Mouse (Mus musculus) ZHBTc4 (cell line): ENCODE measurements around the gene Rab10.

Experiments
- DNase-seq: peaks from one replicate; pipeline ENCODE4 v3.0.0-alpha.2; 2011; ENCODE audit warnings: low read depth, low spot score

Gene Rab10

DNA sequence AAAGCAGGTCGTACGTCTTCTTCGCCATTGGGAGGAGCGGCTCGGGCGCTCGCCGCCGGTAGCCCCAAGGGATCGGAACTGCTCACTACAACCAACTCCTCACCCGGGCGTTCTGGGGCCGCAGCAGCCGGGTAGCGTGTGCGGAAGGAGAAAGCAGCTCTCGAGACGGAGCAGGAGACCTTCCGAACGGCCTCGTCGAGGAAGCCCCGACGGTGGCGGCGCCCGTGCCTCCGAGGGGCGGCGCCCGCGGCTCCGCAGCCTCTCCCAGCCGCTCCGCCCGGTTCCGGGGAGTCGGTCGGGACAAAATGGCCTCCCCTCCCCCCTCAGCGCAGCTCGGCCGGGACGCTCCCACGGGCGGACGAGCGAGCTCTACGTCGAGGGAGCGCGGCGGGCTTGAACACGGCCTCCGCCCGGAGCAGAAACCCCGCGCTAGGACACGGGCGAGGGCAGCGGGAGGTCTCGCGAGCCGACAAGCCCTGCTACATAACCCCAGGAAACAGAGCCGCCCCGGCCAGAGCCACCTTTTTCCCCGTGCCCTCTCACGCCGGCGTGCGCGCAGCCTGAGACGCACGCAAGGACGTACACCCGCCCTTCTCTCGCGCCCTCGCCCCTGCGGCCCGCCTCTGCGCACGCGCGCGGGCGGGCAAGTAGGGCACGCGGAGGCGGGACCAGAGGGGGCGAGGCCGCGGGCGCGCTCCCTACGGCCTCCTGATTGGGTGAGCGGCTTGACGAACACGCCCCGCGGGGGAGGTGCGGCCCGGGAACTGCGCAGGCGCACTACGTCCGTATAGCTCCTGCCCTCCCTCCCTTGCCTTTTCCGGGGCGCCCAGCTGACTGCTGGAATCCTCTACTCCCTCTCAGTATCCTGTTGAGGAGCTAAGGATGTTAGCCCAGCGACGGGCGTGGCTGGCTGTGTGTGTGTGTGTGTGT, at the start of gene Rab10:
Rab10 (minus strand) TSS at position 579 of the 930 bp plus-strand sequence.
- DNase-seq: peak; percentile 99

DNA sequence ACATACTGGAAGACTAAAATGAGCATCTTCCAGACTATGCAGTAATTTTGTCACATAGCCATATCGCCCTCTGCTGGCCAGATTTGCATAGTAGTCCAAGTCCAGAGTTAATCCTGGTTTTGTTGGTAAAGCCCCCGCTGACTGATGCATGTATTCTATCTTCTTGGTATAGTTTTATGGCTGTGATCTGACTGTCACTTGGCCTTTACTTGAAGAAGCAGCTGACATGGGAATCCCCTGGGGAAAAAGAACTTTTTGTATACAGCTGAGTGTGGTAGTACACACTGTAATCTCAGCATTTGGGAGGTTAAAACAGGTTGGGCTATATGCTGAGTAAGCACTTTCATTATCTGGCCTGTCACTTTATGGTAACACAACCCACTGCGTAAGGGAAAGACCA, 49.5 kb upstream of the Rab10 start:
- peak; percentile 72 for DNase-seq

DNA sequence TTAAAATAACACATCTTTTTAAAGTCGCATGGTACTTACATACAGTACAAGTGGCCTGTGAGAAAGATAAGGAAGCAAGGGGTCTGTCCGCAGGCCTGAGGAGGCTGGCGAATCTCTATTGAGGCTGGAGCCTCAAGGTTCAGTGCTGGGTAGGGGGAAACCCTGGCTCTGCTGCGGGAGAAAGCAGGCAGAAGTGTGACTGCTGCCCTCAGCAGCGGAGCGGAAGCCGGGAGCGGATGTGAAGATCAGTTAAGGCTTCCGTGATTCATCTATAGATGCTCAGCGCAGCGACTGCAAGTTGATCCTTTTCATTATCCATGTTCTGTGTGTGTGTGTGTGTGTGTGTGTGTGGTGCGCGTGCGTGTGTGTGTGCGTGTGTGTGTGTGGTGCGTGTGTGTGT, 47.1 kb upstream of the Rab10 start:
- DNase-seq: peak; percentile 61

DNA sequence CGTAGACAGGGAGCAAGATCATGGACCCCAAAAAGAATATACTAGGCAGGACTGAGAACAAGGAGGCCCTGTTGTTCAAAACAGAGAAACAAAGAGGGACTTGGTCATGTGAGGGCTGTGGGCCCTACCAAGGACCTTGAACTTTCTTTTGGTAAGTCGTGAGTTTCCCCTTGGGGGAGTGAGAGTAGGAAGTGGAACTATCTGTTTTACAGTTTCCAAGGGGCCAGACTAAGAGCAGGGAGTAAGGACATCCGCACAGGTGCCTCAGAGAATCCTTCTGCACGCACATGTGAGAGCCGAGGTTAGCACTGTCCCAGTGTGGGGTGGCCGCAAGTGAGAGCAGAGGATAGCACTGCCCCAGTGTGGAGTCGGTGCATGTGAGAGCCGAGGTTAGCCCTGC, 45.3 kb upstream of the Rab10 start:
- no peak for DNase-seq

DNA sequence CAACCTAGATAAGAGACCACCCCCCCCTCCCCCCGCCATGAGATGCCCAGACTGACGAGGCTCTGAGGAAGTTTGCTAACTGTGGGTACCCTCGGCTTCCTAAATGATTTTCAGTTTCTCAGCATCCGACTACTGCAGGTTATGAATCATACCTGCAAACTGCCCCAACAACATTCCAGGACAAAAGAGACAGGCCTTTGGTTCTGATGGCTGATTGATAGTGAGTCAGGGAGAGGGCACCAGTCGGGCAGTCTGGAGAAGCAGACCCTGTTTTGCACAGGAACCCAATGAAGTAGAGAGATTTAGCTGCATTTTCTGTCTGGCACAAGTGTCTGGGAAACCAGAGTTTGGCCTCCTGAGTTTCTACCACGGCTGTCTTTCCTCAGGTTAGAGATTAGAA, 42.4 kb upstream of the Rab10 start:
- DNase-seq: no peak

DNA sequence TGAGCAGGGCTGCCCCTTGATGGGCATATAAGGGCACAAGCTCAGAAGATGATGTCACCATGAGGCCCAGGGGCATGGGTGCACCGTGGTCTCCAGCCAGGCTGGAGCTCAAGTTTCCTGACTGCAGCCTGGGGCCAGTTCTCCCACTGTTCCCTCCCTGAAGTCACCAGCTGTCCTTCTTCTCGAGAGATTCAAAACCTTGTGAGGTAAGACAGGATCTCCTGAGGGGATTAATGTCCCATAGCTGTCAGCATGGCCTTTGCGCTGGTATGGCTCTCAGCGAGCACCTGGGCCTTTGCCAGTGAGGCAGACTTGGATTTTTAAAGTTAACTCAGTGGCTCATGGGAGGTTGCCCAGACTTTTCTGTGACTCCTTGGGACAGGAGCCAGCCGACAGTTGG, 40.4 kb upstream of the Rab10 start:
- DNase-seq: no peak

DNA sequence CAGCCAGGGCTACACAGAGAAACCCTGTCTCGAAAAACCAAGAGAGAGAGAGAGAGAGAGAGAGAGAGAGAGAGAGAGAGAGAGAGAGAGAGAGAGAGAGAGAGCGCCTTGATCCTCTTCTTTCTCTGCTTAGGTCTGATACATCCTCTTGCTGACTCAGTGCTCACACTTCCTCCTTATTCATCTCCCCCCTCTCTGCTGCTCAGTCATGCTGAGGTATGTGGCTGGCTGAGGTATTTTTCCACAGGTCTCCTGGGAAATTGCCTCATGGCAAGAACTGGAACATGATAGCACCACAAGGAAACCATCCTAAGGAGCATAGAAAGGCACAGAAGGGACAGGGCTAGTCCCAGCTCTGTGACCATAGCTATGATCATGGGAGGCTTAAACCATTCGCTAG, 39.6 kb upstream of the Rab10 start:
- DNase-seq: no peak

DNA sequence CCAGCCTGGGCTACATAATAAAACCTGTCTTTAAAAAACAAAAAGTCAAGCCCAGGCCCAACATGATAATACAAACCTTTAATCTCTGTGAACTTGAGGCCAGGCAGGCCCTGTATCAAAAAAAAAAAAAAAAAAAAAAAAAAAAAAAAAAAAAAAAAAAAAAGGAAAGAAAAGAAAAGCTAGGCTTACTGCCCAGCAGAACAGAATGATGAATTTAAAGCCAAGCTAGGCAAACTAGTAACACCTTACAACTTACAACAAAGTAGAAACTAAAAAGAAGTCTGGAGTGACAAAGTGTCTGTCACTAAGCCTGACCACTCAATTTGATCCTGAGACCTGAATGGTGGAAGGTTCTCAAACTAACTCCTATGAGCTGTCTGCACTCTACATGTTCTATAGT, 37.9 kb upstream of the Rab10 start:
- DNase-seq: no peak

DNA sequence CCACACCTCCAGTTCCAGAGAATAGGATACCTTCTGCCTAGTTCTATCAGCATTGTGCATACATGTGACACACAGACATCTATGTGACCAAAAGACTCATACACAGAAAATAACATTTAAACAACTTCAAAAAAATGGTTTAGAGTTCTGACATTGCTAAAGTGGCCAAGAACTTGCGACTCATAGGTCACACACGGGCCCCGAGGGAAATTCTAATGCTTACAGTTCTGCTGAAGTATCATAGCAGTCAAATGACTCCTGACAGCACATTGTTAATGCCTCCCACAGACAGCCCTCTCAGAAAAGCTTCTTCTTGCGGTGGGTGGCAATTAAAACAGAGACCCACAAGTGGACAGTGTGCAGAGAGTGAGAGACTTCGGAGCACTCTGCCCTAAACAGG, 35.3 kb upstream of the Rab10 start:
- no peak for DNase-seq

DNA sequence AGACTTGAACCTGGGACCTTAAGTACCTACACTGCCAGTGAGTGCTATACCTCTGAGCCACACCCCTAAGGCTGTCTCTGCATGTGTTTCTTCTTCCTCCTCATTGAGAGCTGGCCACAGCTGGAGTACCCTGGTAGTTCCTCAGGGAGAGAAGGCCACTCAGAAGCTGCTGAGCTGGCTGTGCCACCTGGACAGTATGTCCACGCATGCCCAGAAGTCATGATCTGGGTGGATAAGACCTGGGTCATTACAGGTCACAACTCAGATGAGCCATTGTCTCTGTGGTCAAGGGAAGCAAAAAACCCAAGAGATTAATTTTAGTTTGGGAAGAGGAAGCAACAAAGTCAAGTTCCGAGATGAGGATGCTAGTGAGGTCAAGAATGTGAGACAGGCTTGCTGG, 34.4 kb upstream of the Rab10 start:
- DNase-seq: no peak

DNA sequence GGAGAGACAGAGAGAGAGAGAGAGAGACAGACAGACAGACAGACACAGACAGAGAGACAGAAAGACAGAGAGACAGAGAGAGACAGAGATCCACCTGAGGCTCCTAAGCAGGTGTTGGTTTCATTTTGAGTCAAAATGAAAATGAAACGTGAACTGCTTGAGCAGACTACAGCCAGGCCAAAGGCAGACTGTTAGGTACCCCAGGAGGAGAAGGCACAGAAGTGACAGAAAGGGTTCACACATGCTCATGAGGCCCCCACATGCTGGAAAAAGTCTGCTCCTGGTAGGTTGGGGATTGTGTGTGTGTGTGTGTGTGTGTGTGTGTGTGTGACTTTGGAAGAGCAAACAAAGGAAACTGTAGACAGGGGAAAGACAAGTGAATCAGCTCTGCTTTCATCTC, 29.2 kb upstream of the Rab10 start:
- no peak for DNase-seq

DNA sequence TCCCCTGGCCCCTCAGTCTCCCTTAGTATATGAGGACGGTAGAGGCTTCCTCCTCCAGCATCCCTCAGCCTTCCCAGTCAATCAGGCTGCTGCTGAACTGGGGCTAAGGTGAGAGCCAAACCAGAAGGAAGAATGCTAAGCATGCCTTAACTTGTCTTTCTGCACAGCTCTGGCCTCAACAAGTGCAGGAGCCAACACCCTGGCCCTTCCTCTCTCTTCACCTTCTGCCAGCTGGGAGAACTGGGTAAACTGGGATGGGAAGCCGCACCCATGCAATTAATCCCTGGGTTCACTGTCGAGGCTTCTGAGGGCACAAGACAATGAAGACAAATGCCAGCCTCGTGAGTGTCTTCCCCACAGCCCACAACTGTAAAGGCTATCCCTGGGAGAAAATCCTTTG, 19.9 kb upstream of the Rab10 start:
- no peak for DNase-seq

DNA sequence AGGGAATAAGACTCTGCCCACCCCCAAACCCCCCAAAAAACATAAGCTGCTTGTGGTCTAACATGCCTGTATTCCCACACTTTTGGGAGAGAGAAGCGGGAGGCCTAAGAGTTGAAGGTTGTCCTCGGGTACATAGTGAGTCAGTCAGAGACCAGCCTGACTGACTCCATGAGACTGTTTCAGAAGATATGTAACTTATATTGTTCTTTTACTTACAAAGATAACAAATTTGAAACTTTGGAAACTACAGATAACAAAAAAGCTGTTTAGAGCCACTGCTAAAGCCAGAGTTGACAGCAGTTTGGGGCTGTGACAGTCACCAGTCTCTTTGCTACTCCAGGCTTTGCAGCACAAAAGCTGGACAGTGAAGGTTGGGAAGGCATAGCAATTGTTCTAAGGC, 15.5 kb upstream of the Rab10 start:
- DNase-seq: no peak

DNA sequence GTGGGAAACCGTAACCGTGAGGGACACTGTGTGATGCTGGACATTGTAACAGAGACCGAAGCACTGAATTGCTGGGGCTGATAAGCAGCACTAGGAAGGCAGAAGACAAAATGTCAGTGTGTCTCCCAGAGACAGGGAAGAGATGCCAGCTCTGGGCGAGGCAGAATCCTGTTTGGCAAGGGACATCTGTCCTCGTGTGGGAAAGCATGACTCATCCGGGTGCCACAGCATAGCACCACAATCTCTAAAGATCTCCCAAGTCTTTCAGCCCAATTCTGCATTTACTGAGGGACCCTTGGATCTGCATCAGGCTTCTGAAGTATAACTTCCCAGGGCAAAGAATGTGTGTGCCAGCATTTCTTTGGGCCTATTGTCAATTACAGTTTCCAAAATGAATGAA, 13.5 kb upstream of the Rab10 start:
- no peak for DNase-seq

DNA sequence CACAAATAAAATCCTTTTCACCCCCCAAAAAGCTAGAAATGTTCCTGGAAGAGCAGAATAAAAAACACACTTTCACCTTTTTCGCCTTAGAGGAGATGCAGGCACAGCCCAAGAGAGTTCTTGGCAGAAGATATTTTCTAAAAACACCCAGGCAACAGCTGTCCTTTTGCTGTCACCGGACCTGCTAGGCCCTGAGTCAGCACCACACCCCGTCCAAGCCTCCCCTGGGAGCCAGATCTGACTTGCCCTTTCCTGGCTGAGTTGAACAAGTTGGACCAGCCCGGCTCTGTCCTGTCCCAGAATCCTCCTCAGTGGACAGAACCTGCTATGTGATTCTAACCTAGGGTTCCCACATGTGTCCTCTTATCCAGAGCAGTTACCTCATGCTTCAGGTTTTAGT, 9.6 kb upstream of the Rab10 start:
- DNase-seq: no peak

DNA sequence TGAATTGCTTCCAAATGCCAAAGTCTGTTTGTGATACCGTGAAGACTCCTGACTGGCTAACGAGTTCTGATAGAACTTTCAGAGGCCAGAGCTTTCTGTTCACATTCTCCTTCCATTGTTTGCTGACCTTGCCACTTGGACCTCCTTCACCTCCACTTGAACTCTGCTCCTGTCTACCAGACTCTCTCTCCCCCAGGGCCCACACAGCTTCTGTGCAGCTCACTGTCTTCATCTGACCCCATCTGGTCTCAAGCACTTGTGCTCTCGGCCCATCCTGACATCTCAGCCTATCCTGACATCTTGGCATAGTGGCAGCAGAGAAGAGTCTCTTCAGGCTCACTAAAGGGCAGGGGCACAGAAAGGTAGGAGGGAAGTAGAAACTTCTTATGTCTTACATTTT, 7.2 kb upstream of the Rab10 start:
- DNase-seq: peak; percentile 26

DNA sequence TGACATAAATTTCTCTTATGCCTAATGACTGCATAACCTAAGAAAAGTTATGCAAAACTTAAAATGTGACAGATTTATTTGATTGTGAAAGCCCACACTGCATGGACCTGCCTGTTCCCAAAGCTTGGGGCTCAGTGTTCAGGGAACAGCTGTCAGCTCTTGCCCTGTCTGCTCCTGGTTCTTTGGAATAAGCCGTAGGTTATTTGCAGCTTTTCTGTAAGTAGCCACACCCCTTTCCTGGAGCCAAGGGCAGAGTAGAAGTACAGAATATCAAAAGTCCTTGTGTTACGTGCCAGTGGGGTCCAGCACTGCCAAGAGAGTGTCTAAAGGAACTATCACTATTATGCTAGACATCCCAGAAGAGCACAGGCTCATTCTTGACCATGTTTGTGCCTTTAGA, 6.3 kb upstream of the Rab10 start:
- DNase-seq: peak; percentile 9

DNA sequence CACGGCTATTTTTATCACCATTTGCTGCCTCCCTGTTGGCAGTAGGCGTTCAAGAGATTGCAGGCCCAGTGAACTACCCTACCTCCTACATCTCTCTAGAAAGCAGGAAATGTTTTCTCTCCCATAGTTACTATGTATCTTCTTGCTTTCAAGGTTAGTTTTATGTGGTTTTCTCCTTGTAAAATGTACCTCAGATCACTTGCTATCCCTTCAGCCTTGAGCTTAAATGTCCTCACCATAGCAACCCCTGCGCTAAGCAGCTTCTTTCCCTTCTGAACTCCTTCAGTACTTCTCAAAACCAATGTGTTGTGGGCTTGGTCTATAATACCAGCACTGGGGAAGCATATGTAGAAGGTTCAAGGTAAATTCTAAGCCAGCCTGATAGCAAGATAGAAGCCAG, 3.1 kb upstream of the Rab10 start:
- no peak for DNase-seq

DNA sequence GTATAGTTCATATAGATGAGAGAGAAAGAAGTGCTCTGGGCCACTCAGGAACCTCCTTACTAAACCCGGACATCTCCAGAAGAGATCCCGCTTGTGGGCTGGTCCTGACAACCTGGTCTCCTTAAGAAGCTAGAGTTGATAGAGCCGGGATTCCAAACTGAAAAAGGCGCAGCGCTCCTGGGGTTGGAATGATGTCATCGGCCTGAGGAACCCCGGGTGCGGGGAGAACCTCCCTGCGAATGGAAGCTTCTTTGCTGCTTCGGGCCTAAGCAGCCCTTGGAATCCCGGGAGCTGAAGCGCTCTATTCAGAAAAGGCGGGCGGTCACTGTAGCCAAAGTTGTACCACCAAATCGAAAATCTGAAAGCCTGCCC, 538 bp upstream of the Rab10 start:
- no peak for DNase-seq

DNA sequence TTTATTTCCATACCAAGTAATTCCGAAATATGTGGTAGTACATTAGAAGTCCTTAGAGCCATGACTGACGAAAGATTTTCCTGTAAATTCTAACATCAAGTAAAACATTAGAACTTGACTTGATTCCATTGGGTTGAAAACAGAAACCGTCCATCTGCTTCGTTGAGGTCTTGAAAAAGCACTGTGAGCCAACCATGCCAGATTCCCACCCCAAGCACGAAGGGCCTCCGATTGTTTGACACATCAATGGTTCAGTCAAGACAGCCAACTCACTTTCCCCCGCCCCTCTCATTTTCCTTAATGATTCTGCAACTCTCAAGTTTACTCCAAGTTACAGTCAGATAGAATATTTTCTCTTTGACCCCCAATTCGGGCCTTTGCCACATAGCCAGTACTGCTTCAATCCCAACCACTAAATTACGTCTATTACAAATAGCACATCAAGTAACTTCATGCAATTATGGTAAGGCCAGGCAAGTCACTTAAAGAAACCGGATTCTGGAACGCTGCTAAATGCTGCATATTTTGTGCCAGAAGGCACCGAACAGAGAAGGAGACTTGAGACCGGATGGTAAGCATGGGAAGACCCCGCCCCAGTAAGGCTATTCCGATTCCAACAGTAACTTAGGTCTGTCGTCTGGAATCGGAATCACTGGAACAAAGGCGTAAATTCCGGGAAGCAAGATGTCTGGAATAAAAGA, 1.1 kb downstream of the Rab10 start:
- peak; percentile 66 for DNase-seq

DNA sequence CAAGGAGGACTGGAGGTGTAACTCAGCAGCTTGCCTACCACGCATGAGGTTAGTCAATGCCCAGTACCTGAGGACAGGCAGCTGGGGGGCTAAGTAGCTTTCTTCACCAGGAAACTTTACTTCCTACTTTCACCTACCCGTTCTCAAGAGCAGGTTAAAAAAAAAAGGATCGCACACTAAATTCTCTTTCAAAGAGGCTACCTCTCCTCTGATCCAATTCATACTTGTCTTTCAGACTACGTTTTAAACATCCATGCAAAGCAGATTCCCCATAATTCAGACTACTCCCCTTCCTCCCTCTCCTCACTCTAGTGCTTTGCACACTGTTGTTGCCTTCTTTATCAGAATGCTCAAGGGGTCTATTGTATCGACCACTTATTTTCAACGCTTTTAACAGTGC, 2.2 kb downstream of the Rab10 start:
- no peak for DNase-seq

DNA sequence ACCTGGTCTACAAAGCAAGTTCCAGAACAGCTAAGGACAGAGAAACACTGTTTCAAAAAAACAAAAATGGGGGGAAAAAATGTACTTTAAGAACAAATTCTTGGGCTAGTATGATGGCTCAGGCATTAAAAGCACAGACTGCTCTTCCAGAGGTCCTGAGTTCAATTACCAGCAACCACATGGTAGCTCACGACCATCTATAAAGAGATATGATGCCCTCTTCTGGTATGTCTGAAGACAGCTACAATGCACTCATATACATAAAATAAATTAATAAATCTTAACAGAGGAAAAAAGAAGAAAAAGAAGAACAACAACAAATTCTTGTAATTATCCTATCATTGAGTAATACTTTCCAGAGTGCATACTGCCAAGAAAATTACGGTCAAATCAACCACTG, 4.5 kb downstream of the Rab10 start:
- DNase-seq: no peak

DNA sequence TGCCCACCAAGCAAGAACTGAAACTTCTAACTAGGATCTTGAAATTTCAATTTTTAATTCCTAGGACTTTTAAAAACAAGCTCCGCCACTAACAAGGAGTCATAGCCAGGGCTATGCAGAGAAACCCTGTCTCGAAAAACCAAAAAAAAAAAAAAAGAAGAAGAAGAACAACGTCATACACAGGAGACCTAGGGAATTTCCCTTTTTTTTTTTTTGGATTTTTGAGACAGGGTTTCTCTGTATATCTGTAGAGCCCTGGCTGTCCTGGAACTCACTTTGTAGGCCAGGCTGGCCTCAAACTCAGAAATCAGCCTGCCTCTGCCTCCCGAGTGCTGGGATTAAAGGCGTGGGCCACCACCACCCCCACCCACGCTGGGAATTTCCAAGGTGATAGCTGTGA, 12.1 kb downstream of the Rab10 start:
- peak; percentile 28 for DNase-seq
